Mouse (Mus musculus) lung, adult 2 months (tissue): ENCODE data around the gene Ano5. TPM values are rescaled to one million over a fixed set of nuclear protein-coding genes. Genes with fewer than 3 reads are reported as not detected.

Source experiments
- DNase-seq: peaks from one replicate; pipeline ENCODE4 v3.0.0; 2022
- H3K4me1 ChIP-seq: fragments of 200-500 bp; 2 replicates; pipeline ENCODE4 v1.6.1; 2011; ENCODE audit warnings: low read length; ENCODE audit not compliant: control insufficient read depth, insufficient read depth
- H3K4me3 ChIP-seq: fragments of 200-500 bp; replicated peaks from 2 replicates; pipeline ENCODE3; 2011; ENCODE audit warnings: low read depth, mild to moderate bottlenecking, control low read depth, low read length; ENCODE audit errors: extremely low read depth
- CTCF ChIP-seq: fragments of 200-500 bp; IDR thresholded peaks from 2 replicates; pipeline ENCODE4 v1.5.1; 2011; ENCODE audit warnings: mild to moderate bottlenecking, low read length, control low read depth; ENCODE audit not compliant: insufficient read depth
- POLR2A ChIP-seq: fragments of 200-500 bp; IDR thresholded peaks from 2 replicates; pipeline ENCODE4 v1.6.1; 2011; ENCODE audit warnings: low read depth, mild to moderate bottlenecking, control low read depth, low read length, borderline replicate concordance; ENCODE audit errors: extremely low read depth
- WGBS: fragments of 180-500 bp; shearing (Covaris S2); methylation state at CpG from one replicate; pipeline ENCODE4 v1.1.7; 2018; 5-methylcytosine and 5-hydroxymethylcytosine counted together
- polyA plus RNA-seq: library from polyadenylated mRNA; depleted of rRNA; stranded (reverse); fragments of >200 nt; gene quantifications from 2 replicates; pipeline ENCODE4 v1.2.3, GENCODE M21; 2012; rRNA removed

The Ano5 gene
- polyA plus RNA-seq, 1 experiment, result 0.53 TPM

- no peak overlapping the region for H3K4me3 ChIP-seq
- no peaks in the 10 kb centered on the region for H3K4me1 ChIP-seq
- 1% methylated on average over 26 of the region's 26 CpGs for WGBS
- TF ChIP-seq CTCF (no peak), POLR2A (no peak)
- DNase-seq, result no peak
Measured at GRCm38 (mm10) chr7:51627001-51627631, 116.3 kb downstream of the Ano5 start.

GRCm38 (mm10) chr7:51627666-51628065 lies 116.8 kb downstream of the Ano5 start:
- Histone ChIP-seq H3K4me1 (no peaks in the 10 kb centered on the region), H3K4me3 (no peak overlapping the region)
- DNase-seq, result no peak
- TF ChIP-seq CTCF, result no peak
- TF ChIP-seq POLR2A, result no peak
- 2% methylated on average over 9 of the region's 9 CpGs for WGBS

DNA sequence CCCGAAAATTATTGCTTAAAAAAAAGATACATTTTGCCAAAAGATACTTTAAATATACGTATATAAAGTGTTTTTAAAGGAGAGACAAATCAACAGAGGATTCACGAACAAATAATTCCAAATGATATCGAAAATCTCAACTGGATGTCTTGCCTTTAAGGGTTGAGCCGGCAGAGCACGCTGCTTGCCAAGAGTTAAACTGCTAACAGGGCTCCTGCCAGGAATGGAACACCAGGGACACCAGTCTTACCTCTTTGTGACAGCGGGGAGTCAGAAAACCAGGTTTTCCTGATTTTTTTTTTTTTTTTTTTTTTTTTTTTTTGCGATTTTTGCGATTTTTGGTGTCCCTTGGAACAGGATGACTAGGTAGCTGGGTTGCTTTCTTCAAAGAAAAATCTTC lies 117.5 kb downstream of the Ano5 start:
- Histone ChIP-seq H3K4me3 (no peak overlapping the region), H3K4me1 (no peaks in the 10 kb centered on the region)
- TF ChIP-seq POLR2A (no peak), CTCF (no peak)
- 5% methylated on average over 9 of the region's 9 CpGs for WGBS
- DNase-seq, result no peak

DNA sequence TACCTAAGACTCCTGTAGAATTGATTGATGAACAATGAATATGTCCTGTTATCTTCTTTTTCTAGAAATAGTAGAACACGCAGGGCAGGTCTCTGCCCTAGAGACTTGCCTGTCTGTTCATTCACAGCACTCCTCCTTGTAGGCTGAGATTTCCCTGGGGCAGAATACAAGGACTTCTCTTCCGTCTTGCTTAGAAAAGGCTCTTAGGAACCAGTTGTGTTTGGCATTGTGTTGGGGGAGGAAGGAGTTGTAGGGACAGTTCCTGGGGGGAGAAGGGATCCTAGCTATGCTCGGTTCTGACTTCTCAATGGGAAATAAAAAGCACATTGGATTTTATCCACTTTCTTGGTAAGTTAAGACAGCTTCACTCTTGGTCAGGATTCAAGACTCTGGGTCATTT lies 118.4 kb downstream of the Ano5 start:
- no peak overlapping the region for H3K4me3 ChIP-seq
- no peaks in the 10 kb centered on the region for H3K4me1 ChIP-seq
- WGBS, result 9% methylated on average over 3 of the region's 3 CpGs
- no peak for DNase-seq
- TF ChIP-seq CTCF (no peak), POLR2A (no peak)

- no peak for DNase-seq
- WGBS, result 44% methylated on average over 3 of the region's 3 CpGs
- TF ChIP-seq POLR2A, result no peak
- TF ChIP-seq CTCF, result no peak
- no peaks in the 10 kb centered on the region for H3K4me1 ChIP-seq
- no peak overlapping the region for H3K4me3 ChIP-seq
Measured at GRCm38 (mm10) chr7:51631171-51631570, 120.3 kb downstream of the Ano5 start.

DNA sequence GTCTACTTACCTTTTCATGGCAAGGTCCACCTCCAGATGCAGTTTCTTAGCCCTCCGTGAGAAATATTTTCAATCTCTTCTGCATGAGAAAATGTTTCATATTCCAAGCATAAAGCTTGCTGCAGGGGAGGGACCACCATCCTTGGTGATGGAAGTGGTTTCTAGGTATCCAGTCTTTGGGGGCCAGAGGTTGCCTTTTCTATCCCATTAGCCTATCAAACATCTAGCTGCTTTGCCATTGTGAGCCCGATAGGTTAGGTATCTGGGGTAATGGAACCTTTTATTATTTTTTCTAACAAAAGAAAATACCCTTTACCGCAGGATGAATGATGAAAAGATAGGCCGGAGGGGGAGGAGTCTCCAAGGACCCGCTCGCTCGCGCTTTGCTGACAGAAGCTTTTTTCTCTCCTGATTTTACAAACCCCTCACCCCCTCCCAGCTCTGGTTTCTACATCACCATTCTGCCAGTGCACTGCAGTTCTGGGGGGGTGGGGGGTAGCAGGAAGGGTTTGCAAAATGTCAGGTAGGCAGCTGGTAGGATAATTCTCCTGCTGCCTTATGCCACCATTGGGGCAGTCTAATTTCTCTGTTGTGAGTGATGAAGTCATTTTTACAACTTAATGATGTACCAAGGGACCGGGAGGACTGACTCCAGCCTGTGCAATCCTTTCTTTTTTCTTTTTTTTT lies 121.9 kb downstream of the Ano5 start:
- Histone ChIP-seq H3K4me3 (no peak overlapping the region), H3K4me1 (no peaks in the 10 kb centered on the region)
- TF ChIP-seq POLR2A (no peak), CTCF (no peak)
- 13% methylated on average over 9 of the region's 9 CpGs for WGBS
- no peak for DNase-seq

GRCm38 (mm10) chr7:51633230-51633844 lies 122.5 kb downstream of the Ano5 start:
- no peak for TF ChIP-seq POLR2A
- no peak for TF ChIP-seq CTCF
- DNase-seq, result no peak
- Histone ChIP-seq H3K4me3 (no peak overlapping the region), H3K4me1 (no peaks in the 10 kb centered on the region)
- 8% methylated on average over 7 of the region's 7 CpGs for WGBS

Other genes starting within 250 kb of the Ano5 start
- not detected in 2 replicates for gene Slc17a6, start 111.0 kb downstream of the Ano5 start, polyA plus RNA-seq